Mouse (Mus musculus): Measurements from ENCODE around the gene Gm10271. TPM values are rescaled to one million over a fixed set of nuclear protein-coding genes. Genes with fewer than 3 reads are reported as not detected.

Gm10271 gene
- polyA plus RNA-seq (2012), result not detected in 2 replicates

DNA sequence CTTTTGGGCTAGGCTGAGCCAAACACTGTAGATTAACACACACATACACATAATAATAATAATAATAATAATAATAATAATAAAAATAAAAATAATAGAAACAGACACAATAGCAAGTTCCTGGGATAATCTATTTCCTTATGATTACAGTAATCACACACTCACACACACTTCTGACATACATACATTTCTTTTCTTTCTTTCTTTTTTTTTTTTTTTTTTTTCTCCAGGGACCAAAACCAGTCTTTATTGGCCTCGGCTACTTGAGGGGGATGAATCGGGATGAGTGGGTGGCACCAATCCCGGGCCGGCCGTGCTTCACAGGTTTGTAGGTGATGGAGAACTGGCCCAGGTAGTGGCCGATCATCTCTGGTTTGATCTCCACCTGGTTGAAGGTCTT lies at the start of gene Gm10271:
Gene Gm10271, minus strand, starts transcription at position 101 of the 400 bp plus-strand sequence.
- H3K27me3 ChIP-seq (ENCODE audit: control insufficient read depth), result no peaks in the 10 kb centered on the region
- no peaks in the 10 kb centered on the region for H3K36me3 ChIP-seq (ENCODE audit: control insufficient read depth)
- H3K4me1 ChIP-seq (ENCODE audit: control insufficient read depth), result no peaks in the 10 kb centered on the region
- no peak within 1 kb of the TSS for H3K4me3 ChIP-seq (replicated peaks)
- no peaks in the 10 kb centered on the region for H3K9me3 ChIP-seq (ENCODE audit: control insufficient read depth, low read length)
- no peak for TF ChIP-seq TAL1 (IDR thresholded peaks at IDR 0.05; ENCODE audit: low read length)
- no peak for TF ChIP-seq GATA1 (IDR thresholded peaks at IDR 0.05; ENCODE audit: low read length)

DNA sequence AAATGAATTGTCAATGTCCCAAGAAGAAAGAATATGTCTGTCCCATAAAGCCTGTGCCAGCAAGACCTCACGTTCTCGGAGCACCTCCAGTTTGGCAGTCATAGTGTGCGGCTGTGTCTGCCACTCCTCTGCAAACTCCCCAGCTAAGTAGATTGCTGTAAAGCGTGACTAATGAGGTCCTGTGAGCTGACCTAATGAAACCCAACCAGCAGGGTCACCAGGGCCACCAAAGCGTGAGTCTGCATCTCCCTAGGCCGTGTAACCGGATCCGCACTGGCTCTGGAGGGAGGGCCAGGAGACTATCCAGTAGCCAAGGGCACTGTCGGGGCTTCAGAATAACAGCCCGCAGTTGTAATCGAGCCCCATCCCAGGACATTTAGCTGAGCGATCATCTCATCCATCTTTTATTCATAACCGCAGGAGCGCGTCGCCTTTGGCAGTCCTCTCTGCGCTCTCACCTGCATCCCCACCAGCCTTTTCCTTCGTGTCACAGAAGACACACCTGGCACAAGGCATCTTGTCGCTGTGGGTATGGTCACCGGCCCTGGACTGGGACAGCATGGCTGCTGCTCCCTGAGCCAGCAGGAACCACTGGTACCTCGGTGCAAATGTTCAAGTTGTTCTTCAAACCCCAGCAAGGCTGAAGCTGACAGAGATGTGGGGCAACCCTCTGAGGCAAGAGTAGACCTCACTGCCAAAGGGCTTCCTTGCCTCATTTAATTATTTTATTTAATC lies 48.8 kb upstream of the Gm10271 start:
- Histone ChIP-seq H3K36me3 (ENCODE audit: control insufficient read depth) (no peaks in the 10 kb centered on the region), H3K4me3 (replicated peaks) (no peak overlapping the region), H3K9me3 (ENCODE audit: control insufficient read depth, low read length) (peaks cover 19% of the 10 kb centered on the region), H3K4me1 (ENCODE audit: control insufficient read depth) (no peaks in the 10 kb centered on the region), H3K27me3 (ENCODE audit: control insufficient read depth) (peaks cover 22% of the 10 kb centered on the region)
- TF ChIP-seq GATA1 (IDR thresholded peaks at IDR 0.05; ENCODE audit: low read length) (no peak), TAL1 (IDR thresholded peaks at IDR 0.05; ENCODE audit: low read length) (no peak)

DNA sequence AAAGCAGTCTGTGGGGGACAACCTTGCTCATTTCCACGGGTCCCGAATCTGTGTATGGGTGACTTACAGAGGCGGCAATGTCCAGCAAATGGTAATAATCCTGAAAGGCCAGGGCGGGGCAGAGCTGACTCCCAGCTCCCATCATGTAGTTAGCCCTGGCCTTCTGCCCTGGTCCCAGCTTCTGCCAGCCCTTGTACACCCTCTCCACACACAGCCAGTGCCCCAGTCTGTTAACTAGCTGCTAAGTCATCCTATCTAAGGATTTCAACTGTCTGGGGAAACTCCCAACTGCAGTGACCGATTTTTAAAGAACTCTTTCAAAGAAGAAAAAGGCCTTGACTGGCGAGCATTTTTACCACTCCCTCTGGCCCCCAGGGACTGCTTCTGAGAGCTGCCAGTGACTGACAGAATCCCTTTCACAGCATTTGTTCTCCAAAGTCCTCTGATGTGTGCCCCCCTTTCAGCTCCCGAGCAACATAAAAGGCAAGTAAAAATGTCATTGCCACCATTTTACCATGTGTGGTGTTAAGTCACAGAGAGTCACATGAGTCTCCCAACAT lies 46.0 kb upstream of the Gm10271 start:
- no peak overlapping the region for H3K4me3 ChIP-seq (replicated peaks)
- no peaks in the 10 kb centered on the region for H3K4me1 ChIP-seq (ENCODE audit: control insufficient read depth)
- H3K27me3 ChIP-seq (ENCODE audit: control insufficient read depth), result peaks cover 2% of the 10 kb centered on the region; the same call in 1 of the 2 replicates
- peaks cover 16% of the 10 kb centered on the region for H3K9me3 ChIP-seq (ENCODE audit: control insufficient read depth, low read length)
- TF ChIP-seq GATA1 (IDR thresholded peaks at IDR 0.05; ENCODE audit: low read length) (no peak), TAL1 (IDR thresholded peaks at IDR 0.05; ENCODE audit: low read length) (no peak)
- H3K36me3 ChIP-seq (ENCODE audit: control insufficient read depth), result no peaks in the 10 kb centered on the region

DNA sequence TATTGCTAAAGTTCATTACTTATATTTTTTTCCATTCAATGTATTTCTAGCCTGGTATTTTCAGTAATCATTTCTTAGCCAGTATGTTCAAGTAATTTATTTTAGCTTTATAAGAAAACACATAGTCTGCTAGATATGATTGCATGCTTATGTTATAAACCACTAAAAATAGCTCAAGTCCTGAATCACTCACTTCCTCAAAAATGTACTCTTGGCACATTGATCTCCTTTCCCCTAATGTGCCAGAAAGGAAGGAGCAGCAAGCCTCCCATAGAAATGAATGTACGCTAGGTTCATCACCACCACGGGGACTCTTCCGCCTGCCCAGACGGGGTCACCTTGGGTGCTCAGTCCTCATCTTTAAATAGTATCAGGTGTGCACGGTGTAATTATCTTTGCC lies 42.2 kb upstream of the Gm10271 start:
- H3K4me1 ChIP-seq (ENCODE audit: control insufficient read depth), result no peaks in the 10 kb centered on the region
- H3K27me3 ChIP-seq (ENCODE audit: control insufficient read depth), result no peaks in the 10 kb centered on the region; the same call in 1 of the 2 replicates
- no peak for TF ChIP-seq TAL1 (IDR thresholded peaks at IDR 0.05; ENCODE audit: low read length)
- no peak for TF ChIP-seq GATA1 (IDR thresholded peaks at IDR 0.05; ENCODE audit: low read length)
- peaks cover 16% of the 10 kb centered on the region for H3K9me3 ChIP-seq (ENCODE audit: control insufficient read depth, low read length)
- no peaks in the 10 kb centered on the region for H3K36me3 ChIP-seq (ENCODE audit: control insufficient read depth)
- H3K4me3 ChIP-seq (replicated peaks), result no peak overlapping the region

DNA sequence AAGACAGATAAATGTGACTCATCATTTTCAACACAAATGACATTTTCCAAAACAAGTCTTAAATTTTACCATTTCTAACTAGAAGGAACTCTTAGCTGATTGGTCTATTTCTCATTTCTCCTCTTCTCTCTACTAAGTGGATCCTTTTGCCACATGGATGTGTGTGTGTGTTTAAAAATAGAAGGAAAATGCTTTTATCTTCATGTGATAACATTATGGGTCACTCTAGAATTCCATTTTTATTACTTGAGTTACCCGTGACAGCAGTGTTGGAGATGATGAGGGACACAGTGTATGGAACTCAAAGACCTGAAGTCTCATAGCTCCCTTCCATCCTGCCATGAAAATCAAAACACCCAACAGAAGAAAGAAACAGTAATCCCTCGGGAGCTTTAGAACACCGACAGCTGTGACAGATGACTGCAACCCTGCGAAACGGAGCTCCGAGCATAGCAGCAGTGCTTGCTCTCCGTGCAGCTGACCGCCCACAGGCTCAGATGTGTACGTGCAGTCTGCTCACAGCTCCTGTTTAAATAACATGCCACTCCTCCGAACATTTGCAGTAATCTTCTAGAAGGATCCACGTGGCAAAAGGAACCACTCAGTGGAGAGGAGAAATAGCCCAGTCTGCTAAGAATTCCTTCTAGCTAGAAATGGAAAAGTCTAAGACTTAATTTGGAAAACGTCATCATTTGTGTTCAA lies 41.4 kb upstream of the Gm10271 start:
- no peaks in the 10 kb centered on the region for H3K36me3 ChIP-seq (ENCODE audit: control insufficient read depth)

DNA sequence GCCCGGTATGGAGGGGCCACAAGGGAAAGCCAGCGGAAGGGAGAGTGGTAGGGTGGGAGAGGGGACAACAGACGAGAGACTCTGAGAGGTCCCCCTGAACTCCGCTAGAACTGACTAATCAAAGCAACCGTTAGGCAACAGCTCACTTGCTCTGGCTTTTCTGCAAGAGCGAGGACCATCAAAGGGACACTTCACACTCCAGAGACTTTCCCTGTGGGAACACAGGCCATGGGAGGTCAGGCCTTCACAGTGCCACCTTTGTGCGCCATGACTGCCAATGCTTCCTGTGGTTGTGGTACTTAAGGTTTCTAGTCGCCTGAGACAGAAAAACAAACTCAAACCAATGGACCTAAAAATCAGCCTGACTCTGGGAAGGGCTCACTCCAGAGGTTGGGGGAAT lies 38.6 kb upstream of the Gm10271 start:
- Histone ChIP-seq H3K4me3 (replicated peaks) (no peak overlapping the region), H3K27me3 (ENCODE audit: control insufficient read depth) (no peaks in the 10 kb centered on the region)
- TF ChIP-seq GATA1 (IDR thresholded peaks at IDR 0.05; ENCODE audit: low read length), result no peak

More for the DNA sequence above, 41.4 kb upstream of the Gm10271 start:
- H3K4me1 ChIP-seq (ENCODE audit: control insufficient read depth), result no peaks in the 10 kb centered on the region
- no peak for TF ChIP-seq TAL1 (IDR thresholded peaks at IDR 0.05; ENCODE audit: low read length)
- no peak for TF ChIP-seq GATA1 (IDR thresholded peaks at IDR 0.05; ENCODE audit: low read length)
- H3K9me3 ChIP-seq (ENCODE audit: control insufficient read depth, low read length), result peaks cover 16% of the 10 kb centered on the region
- no peak overlapping the region for H3K4me3 ChIP-seq (replicated peaks)
- H3K27me3 ChIP-seq (ENCODE audit: control insufficient read depth), result no peaks in the 10 kb centered on the region; the same call in 1 of the 2 replicates

DNA sequence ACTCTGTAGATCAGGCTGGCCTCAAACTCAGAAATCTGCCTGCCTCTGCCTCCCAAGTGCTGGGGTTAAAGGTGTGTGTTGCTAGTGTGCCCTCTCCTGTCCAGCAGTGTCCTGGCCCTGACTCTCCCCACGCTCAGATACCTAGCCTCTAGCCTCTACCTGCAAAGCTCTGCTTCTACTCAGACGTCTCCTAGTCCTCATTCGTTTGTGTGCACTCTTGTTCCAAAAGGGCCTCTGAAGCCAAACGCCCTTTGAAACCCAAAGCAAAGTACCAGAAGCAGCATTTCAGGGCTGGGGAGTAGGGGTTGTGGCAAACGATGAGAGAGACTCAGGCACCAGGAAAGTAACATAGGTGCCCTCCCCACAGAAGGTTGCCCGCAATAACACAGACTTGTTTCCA lies 37.3 kb upstream of the Gm10271 start:
- no peak for TF ChIP-seq GATA1 (IDR thresholded peaks at IDR 0.05; ENCODE audit: low read length)
- TF ChIP-seq TAL1 (IDR thresholded peaks at IDR 0.05; ENCODE audit: low read length), result no peak
- Histone ChIP-seq H3K36me3 (ENCODE audit: control insufficient read depth) (no peaks in the 10 kb centered on the region), H3K4me3 (replicated peaks) (no peak overlapping the region), H3K9me3 (ENCODE audit: control insufficient read depth, low read length) (no peaks in the 10 kb centered on the region), H3K4me1 (ENCODE audit: control insufficient read depth) (no peaks in the 10 kb centered on the region), H3K27me3 (ENCODE audit: control insufficient read depth) (no peaks in the 10 kb centered on the region)

More for the DNA sequence above, 38.6 kb upstream of the Gm10271 start:
- Histone ChIP-seq H3K36me3 (ENCODE audit: control insufficient read depth) (no peaks in the 10 kb centered on the region), H3K4me1 (ENCODE audit: control insufficient read depth) (no peaks in the 10 kb centered on the region), H3K9me3 (ENCODE audit: control insufficient read depth, low read length) (no peaks in the 10 kb centered on the region)

DNA sequence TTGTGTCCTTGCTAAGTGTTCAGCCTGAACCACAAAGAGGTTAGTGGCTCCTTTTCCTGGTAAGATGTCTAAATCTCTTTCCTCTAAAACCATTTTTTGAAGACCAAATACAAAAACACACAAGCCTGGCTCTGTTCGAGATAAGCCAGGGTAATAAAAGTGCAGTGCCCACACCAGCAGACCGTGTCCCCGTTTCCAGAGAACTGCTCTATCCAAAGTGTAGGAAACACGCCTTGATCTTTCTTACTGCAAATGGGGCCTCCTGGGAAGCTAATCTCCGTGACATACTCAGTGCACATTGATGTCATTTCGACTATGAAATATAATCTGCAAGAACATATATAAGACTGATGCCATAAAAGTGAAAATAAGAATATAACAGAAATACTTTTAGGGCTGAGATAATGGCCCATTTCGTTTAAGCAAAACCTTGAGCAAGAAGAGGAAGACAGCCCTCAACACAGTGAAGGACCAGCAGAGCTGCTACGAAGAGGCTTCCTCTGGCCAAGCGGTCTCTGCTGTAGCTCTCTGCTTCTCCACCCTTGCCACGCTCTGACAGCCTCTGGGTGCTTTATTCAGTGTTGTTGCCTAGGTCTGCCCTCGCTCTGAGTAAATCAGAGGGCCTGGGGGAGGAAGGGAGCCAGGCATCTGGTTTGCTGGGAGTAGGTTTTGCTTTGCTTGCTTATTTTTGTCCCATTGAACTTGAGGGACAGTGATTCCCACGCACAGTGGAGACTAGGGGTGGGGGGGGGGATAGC lies 33.5 kb upstream of the Gm10271 start:
- H3K36me3 ChIP-seq (ENCODE audit: control insufficient read depth), result no peaks in the 10 kb centered on the region
- H3K27me3 ChIP-seq (ENCODE audit: control insufficient read depth), result no peaks in the 10 kb centered on the region
- no peaks in the 10 kb centered on the region for H3K9me3 ChIP-seq (ENCODE audit: control insufficient read depth, low read length)
- TF ChIP-seq GATA1 (IDR thresholded peaks at IDR 0.05; ENCODE audit: low read length), result no peak
- no peak for TF ChIP-seq TAL1 (IDR thresholded peaks at IDR 0.05; ENCODE audit: low read length)
- no peak overlapping the region for H3K4me3 ChIP-seq (replicated peaks)
- no peaks in the 10 kb centered on the region for H3K4me1 ChIP-seq (ENCODE audit: control insufficient read depth)

- Histone ChIP-seq H3K36me3 (ENCODE audit: control insufficient read depth) (no peaks in the 10 kb centered on the region), H3K4me3 (replicated peaks) (no peak overlapping the region), H3K27me3 (ENCODE audit: control insufficient read depth) (no peaks in the 10 kb centered on the region), H3K4me1 (ENCODE audit: control insufficient read depth) (no peaks in the 10 kb centered on the region), H3K9me3 (ENCODE audit: control insufficient read depth, low read length) (no peaks in the 10 kb centered on the region)
- no peak for TF ChIP-seq GATA1 (IDR thresholded peaks at IDR 0.05; ENCODE audit: low read length)
- no peak for TF ChIP-seq TAL1 (IDR thresholded peaks at IDR 0.05; ENCODE audit: low read length)
These were observed 32.3 kb upstream of the Gm10271 start for GRCm38 (mm10) chr10:117004695-117005094.
